Mouse (Mus musculus) G1E (cell line): ENCODE measurements at regions not wholly inside any gene's neighbourhood (a gene's known extent, or its start where the extent isn't known, plus 50 kb on each side); places are given as distances from the start of the nearest gene placed in this dataset.

ENCODE experiments used
- ATAC-seq: 2 replicates; pipeline ENCODE4 v1.8.0; 2016; ENCODE audit warnings: mild to moderate bottlenecking; ENCODE audit not compliant: insufficient number of reproducible peaks, poor library complexity, low FRiP score, severe bottlenecking; ENCODE audit errors: extremely low read depth
- DNase-seq: peaks from one replicate; pipeline ENCODE4 v3.0.0; 2012; ENCODE audit warnings: low spot score
- H3K27me3 ChIP-seq: 2 replicates; pipeline ENCODE4 v1.6.1; 2012; ENCODE audit warnings: mild to moderate bottlenecking, low read length, inconsistent platforms; ENCODE audit not compliant: insufficient read depth
- H3K36me3 ChIP-seq: replicated peaks from 2 replicates; pipeline ENCODE3; 2012; ENCODE audit warnings: mild to moderate bottlenecking, inconsistent platforms
- H3K4me1 ChIP-seq: 2 replicates; pipeline ENCODE4 v1.6.1; 2012; ENCODE audit warnings: low read depth, low read length, inconsistent platforms, mixed read lengths; ENCODE audit not compliant: insufficient read depth
- H3K4me3 ChIP-seq: 2 replicates; pipeline ENCODE4 v1.5.1; 2012; ENCODE audit warnings: low read depth, mild to moderate bottlenecking, inconsistent platforms, low read length, moderate library complexity, mixed read lengths
- H3K9me3 ChIP-seq: replicated peaks from 2 replicates; pipeline ENCODE4 v1.6.1; 2012; ENCODE audit warnings: inconsistent platforms
- CTCF ChIP-seq: IDR thresholded peaks from 2 replicates; pipeline ENCODE4 v1.5.1; 2012; ENCODE audit warnings: low read depth, low read length, inconsistent platforms, mixed read lengths
- GATA1 ChIP-seq: IDR thresholded peaks from 2 replicates; pipeline ENCODE4 v1.6.1; 2012; ENCODE audit warnings: borderline replicate concordance, low read length, inconsistent platforms, mixed read lengths
- GATA2 ChIP-seq: IDR thresholded peaks from 2 replicates; pipeline ENCODE4 v1.6.1; 2012; ENCODE audit warnings: low read depth, low read length, inconsistent platforms, borderline replicate concordance
- POLR2AphosphoS5 ChIP-seq: IDR thresholded peaks from 2 replicates; pipeline ENCODE4 v1.6.1; 2012; ENCODE audit warnings: low read depth, low read length, inconsistent platforms; ENCODE audit not compliant: insufficient replicate concordance
- TAL1 ChIP-seq: conservative IDR thresholded peaks from 2 replicates; pipeline ENCODE4 v1.6.1; 2012; ENCODE audit warnings: low read depth, low read length, inconsistent platforms, mixed read lengths

DNA sequence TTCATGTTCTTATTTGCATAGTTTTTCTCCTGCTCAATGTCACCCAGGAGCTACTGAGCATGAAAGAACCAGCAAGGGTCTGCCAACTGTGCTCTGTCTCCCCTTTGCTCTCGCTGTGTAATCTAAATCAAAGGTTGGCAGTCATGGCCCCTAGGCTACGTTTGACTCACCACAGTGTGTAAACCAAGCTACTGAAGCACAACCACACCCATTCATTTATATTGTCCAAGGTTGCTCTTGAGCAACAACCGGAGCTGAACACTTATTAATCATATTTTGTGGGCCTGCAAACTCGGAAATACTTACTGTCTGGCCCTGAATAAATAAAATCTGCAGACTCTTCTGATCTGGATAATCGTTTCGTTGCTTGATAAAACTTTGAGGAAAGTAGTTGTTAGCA lies 826.3 kb downstream of the Efna5 start:
- no peaks in the 10 kb centered on the region for H3K4me1 ChIP-seq
- ATAC-seq (no peak), DNase-seq (no peak)
- H3K9me3 ChIP-seq: no peaks in the 10 kb centered on the region
- no peaks in the 10 kb centered on the region for H3K36me3 ChIP-seq
- H3K4me3 ChIP-seq: no peak overlapping the region
- H3K27me3 ChIP-seq: no peaks in the 10 kb centered on the region
- TF ChIP-seq CTCF (no peak), POLR2AphosphoS5 (no peak), GATA1 (no peak), GATA2 (no peak), TAL1 (no peak)

DNA sequence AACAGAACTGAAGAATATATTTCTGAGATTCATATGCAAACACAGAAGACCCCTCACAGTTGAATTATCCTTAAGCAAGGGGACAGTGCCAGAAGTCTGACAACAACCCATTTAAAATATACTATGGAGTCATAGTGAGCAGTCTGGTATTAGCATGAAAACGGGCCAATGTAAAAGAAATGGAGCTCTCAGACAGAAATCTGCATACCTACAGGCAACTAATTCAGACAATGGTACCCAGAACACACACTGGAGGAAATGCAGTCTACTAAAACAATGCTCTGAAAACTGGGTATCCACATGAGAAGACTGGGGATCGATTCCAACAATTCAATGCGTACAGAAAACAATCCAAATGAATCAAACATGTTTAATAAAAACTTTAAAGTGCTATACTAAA lies 832.1 kb downstream of the Efna5 start:
- no peak for DNase-seq
- Histone ChIP-seq H3K9me3 (no peaks in the 10 kb centered on the region), H3K4me3 (no peak overlapping the region), H3K4me1 (no peaks in the 10 kb centered on the region), H3K36me3 (no peaks in the 10 kb centered on the region), H3K27me3 (no peaks in the 10 kb centered on the region)
- ATAC-seq: no peak
- TF ChIP-seq GATA1 (no peak), CTCF (no peak), POLR2AphosphoS5 (no peak), TAL1 (no peak), GATA2 (no peak)

DNA sequence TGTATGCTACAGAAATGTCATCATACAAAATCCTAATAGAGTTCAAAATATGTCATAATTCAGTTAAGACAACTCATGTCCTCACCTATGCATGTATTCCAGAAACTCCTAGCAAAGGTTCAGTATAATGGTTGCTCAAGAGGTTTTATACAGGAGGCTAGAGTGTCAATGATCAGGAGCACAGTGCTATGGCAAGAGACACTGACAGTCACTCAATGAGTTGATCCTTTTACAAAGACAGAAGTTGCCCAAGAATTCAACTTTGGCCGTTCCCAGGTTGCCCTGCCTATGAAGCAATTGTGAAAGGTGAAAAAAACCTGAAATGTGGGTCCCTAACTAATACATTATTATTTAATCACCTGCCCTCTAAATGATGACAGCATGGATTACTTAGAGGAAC lies 850.5 kb downstream of the Efna5 start:
- Histone ChIP-seq H3K27me3 (no peaks in the 10 kb centered on the region), H3K4me1 (no peaks in the 10 kb centered on the region), H3K9me3 (no peaks in the 10 kb centered on the region), H3K36me3 (no peaks in the 10 kb centered on the region), H3K4me3 (no peak overlapping the region)
- ATAC-seq: no peak
- no peak for TF ChIP-seq GATA2
- DNase-seq: no peak
